Mouse (Mus musculus) myocyte (in vitro differentiated cells): Measurements from ENCODE around the gene Ccdc96. TPM values are rescaled to one million over a fixed set of nuclear protein-coding genes. Genes with fewer than 3 reads are reported as not detected.
A peak's percentile ranks its signal among the peaks of the same experiment; 100 is the strongest.

ENCODE experiments used
- H3K27me3 ChIP-seq: one replicate; pipeline ENCODE4 v1.6.1; 2011; ENCODE audit not compliant: control insufficient read depth, insufficient read depth, insufficient read length
- H3K36me3 ChIP-seq: one replicate; pipeline ENCODE4 v1.6.1; 2011; ENCODE audit not compliant: control insufficient read depth, insufficient read depth
- H3K4me2 ChIP-seq: one replicate; pipeline ENCODE4 v1.6.1; 2011; ENCODE audit warnings: low read depth, control low read depth
- H3K4me3 ChIP-seq: one replicate; pipeline ENCODE4 v1.5.1; 2011; ENCODE audit warnings: mild to moderate bottlenecking, control low read depth, moderate library complexity
- H3K79me2 ChIP-seq: one replicate; pipeline ENCODE4 v1.6.1; 2011; ENCODE audit not compliant: control insufficient read depth, insufficient read depth
- H3ac ChIP-seq: one replicate; pipeline ENCODE4 v1.6.1; 2011; ENCODE audit not compliant: control insufficient read depth, insufficient read length
- CEBPB ChIP-seq: IDR thresholded peaks from 2 replicates; pipeline ENCODE4 v1.6.1; 2011; ENCODE audit warnings: mild to moderate bottlenecking, moderate library complexity; ENCODE audit not compliant: poor library complexity, insufficient read depth, severe bottlenecking
- E2F4 ChIP-seq: IDR thresholded peaks from one replicate; pipeline ENCODE4 v1.6.1; 2011; ENCODE audit warnings: mild to moderate bottlenecking, control low read depth, moderate library complexity; ENCODE audit not compliant: insufficient read depth
- MAX ChIP-seq: IDR thresholded peaks from one replicate; pipeline ENCODE4 v1.6.1; 2011; ENCODE audit warnings: low read depth, mild to moderate bottlenecking, control low read depth
- MYOD1 ChIP-seq, 3 experiments: IDR thresholded peaks; one replicate each; pipeline ENCODE4 v1.6.1; 2011; ENCODE audit warnings: control low read depth in 2 of 3, low read depth in 2 of 3, mild to moderate bottlenecking in 2 of 3, moderate library complexity in 1 of 3; ENCODE audit not compliant: insufficient read length in 2 of 3, control insufficient read depth in 1 of 3
- MYOG ChIP-seq, 3 experiments: IDR thresholded peaks; one replicate each; pipeline ENCODE4 v1.6.1; 2011; ENCODE audit warnings: control low read depth in 2 of 3, low read depth in 2 of 3, mild to moderate bottlenecking in 2 of 3; ENCODE audit not compliant: insufficient read length in 2 of 3, control insufficient read depth in 1 of 3, insufficient read depth in 1 of 3
- POLR2A ChIP-seq: IDR thresholded peaks from one replicate; pipeline ENCODE4 v1.6.1; 2011; ENCODE audit warnings: low read depth, mild to moderate bottlenecking, control low read depth, moderate library complexity; ENCODE audit not compliant: insufficient read length
- POLR2AphosphoS2 ChIP-seq: IDR thresholded peaks from one replicate; pipeline ENCODE4 v1.6.1; 2011; ENCODE audit warnings: low read depth, control low read depth; ENCODE audit not compliant: insufficient read length
- REST ChIP-seq: IDR thresholded peaks from one replicate; pipeline ENCODE4 v1.6.1; 2011; ENCODE audit warnings: mild to moderate bottlenecking, control low read depth, moderate library complexity; ENCODE audit not compliant: insufficient read depth, insufficient read length
- SRF ChIP-seq: IDR thresholded peaks from one replicate; pipeline ENCODE4 v1.6.1; 2011; ENCODE audit warnings: low read depth; ENCODE audit not compliant: control insufficient read depth, insufficient read length
- TCF12 ChIP-seq: IDR thresholded peaks from one replicate; pipeline ENCODE4 v1.6.1; 2011; ENCODE audit warnings: mild to moderate bottlenecking, control low read depth; ENCODE audit not compliant: poor library complexity, insufficient read depth, severe bottlenecking
- TCF3 ChIP-seq: IDR thresholded peaks from one replicate; pipeline ENCODE4 v1.6.1; 2011; ENCODE audit warnings: low read depth, control low read depth; ENCODE audit not compliant: insufficient read length
- USF1 ChIP-seq: IDR thresholded peaks from one replicate; pipeline ENCODE4 v1.6.1; 2011; ENCODE audit warnings: low read depth, mild to moderate bottlenecking, control low read depth, moderate library complexity
- polyA plus RNA-seq: library from polyadenylated mRNA; unstranded; fragments of >200 nt; fragmentation: generic; extraction: Trizol; gene quantifications from one replicate; pipeline ENCODE4 v1.2.1, GENCODE M21; 2012; ENCODE audit warnings: missing spikeins

The Ccdc96 gene
- polyA plus RNA-seq, 1 experiment = 0.38 TPM

DNA sequence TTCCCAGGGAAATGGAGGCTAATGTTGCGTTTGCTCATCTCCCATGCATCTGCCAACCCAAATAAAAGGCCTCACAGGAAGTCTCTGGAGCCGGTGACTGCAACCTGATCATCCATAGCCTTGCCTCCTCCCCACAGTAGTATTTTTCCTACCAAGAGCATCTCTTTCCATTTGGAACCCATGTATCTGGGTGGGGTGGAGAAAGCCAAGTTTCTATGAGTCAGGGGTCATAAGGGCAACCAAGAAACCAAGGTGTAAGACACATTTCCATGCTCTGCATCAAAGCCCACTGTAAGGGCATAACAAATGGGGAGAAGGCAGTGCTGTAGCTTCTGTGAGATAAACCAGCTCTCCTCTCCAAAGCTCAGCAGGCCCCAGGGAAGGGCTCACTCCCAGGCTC is 23.2 kb upstream of the Ccdc96 start:
- H3K27me3 ChIP-seq = no peaks in the 10 kb centered on the region
- TF ChIP-seq SRF = no peak
- no peak for TF ChIP-seq MAX
- TF ChIP-seq CEBPB = no peak
- TF ChIP-seq E2F4 = no peak
- TF ChIP-seq MYOD1 (IDR thresholded peaks at IDR 0.05; ENCODE audit: control insufficient read depth in 1 of 3, insufficient read length in 2 of 3, low read depth in 2 of 3) = no peak
- no peak for TF ChIP-seq TCF12
- TF ChIP-seq TCF3 = no peak
- TF ChIP-seq MYOG (IDR thresholded peaks at IDR 0.05; ENCODE audit: control insufficient read depth in 1 of 3, insufficient read depth in 1 of 3, insufficient read length in 2 of 3, low read depth in 2 of 3) = no peak
- no peak for TF ChIP-seq POLR2A
- no peak for TF ChIP-seq POLR2AphosphoS2
- TF ChIP-seq USF1 = no peak

GRCm38 (mm10) chr5:36462810-36463209 is 21.6 kb upstream of the Ccdc96 start:
- no peak overlapping the region for H3ac ChIP-seq
- peaks cover 28% of the 10 kb centered on the region for H3K79me2 ChIP-seq
- no peaks in the 10 kb centered on the region for H3K27me3 ChIP-seq
- no peaks in the 10 kb centered on the region for H3K36me3 ChIP-seq
- H3K4me2 ChIP-seq = no peak overlapping the region
- no peak overlapping the region for H3K4me3 ChIP-seq
- TF ChIP-seq MYOG (IDR thresholded peaks at IDR 0.05; ENCODE audit: control insufficient read depth in 1 of 3, insufficient read depth in 1 of 3, insufficient read length in 2 of 3, low read depth in 2 of 3) (no peak), TCF3 (no peak), CEBPB (no peak), USF1 (no peak), REST (no peak), MAX (no peak), SRF (no peak), MYOD1 (IDR thresholded peaks at IDR 0.05; ENCODE audit: control insufficient read depth in 1 of 3, insufficient read length in 2 of 3, low read depth in 2 of 3) (no peak), TCF12 (no peak)

More for the DNA sequence above, 23.2 kb upstream of the Ccdc96 start:
- Histone ChIP-seq H3K36me3 (no peaks in the 10 kb centered on the region), H3ac (no peak overlapping the region), H3K4me3 (no peak overlapping the region), H3K4me2 (peak overlapping the region; percentile 20), H3K79me2 (peaks cover 12% of the 10 kb centered on the region)

GRCm38 (mm10) chr5:36463391-36463790 is 21.0 kb upstream of the Ccdc96 start:
- H3K27me3 ChIP-seq = no peaks in the 10 kb centered on the region
- H3K79me2 ChIP-seq = peaks cover 34% of the 10 kb centered on the region
- peak overlapping the region; percentile 84 for H3K4me2 ChIP-seq
- H3K4me3 ChIP-seq = no peak overlapping the region
- H3ac ChIP-seq = no peak overlapping the region
- TF ChIP-seq POLR2A (no peak), CEBPB (no peak), MAX (no peak), REST (no peak), E2F4 (no peak), POLR2AphosphoS2 (no peak), TCF12 (no peak), TCF3 (no peak)
- H3K36me3 ChIP-seq = no peaks in the 10 kb centered on the region

- Histone ChIP-seq H3K79me2 (peaks cover 41% of the 10 kb centered on the region), H3K4me2 (peak within 1 kb of the TSS; percentile 99), H3K36me3 (peaks cover 11% of the 10 kb centered on the region), H3ac (peak within 1 kb of the TSS; percentile 28), H3K4me3 (peak within 1 kb of the TSS; percentile 85), H3K27me3 (no peaks in the 10 kb centered on the region)
- peak; percentile 30 for TF ChIP-seq SRF
- TF ChIP-seq USF1 = no peak
- no peak for TF ChIP-seq REST
- peak; percentile 98 for TF ChIP-seq POLR2AphosphoS2
- TF ChIP-seq MYOG (IDR thresholded peaks at IDR 0.05; ENCODE audit: control insufficient read depth in 1 of 3, insufficient read depth in 1 of 3, insufficient read length in 2 of 3, low read depth in 2 of 3) = no peak
- TF ChIP-seq MYOD1 (IDR thresholded peaks at IDR 0.05; ENCODE audit: control insufficient read depth in 1 of 3, insufficient read length in 2 of 3, low read depth in 2 of 3) = peak in 1 of 3 experiments; percentile 1
- TF ChIP-seq TCF12 = no peak
- TF ChIP-seq POLR2A = peak; percentile 98
Measured at GRCm38 (mm10) chr5:36464709-36465661, 19.4 kb upstream of the Ccdc96 start, which contains the start of gene Grpel1. Gene Grpel1, plus strand, starts transcription at chr5:36464998.

GRCm38 (mm10) chr5:36465889-36466288 is 18.5 kb upstream of the Ccdc96 start:
- H3ac ChIP-seq = peak overlapping the region; percentile 28
- H3K27me3 ChIP-seq = no peaks in the 10 kb centered on the region
- peak overlapping the region; percentile 99 for H3K4me2 ChIP-seq
- peak overlapping the region; percentile 85 for H3K4me3 ChIP-seq
- H3K36me3 ChIP-seq = peaks cover 20% of the 10 kb centered on the region
- H3K79me2 ChIP-seq = peaks cover 41% of the 10 kb centered on the region
- TF ChIP-seq E2F4 (no peak), REST (no peak), MYOG (IDR thresholded peaks at IDR 0.05; ENCODE audit: control insufficient read depth in 1 of 3, insufficient read depth in 1 of 3, insufficient read length in 2 of 3, low read depth in 2 of 3) (no peak), USF1 (no peak), SRF (no peak), TCF3 (no peak), TCF12 (no peak), MAX (no peak), MYOD1 (IDR thresholded peaks at IDR 0.05; ENCODE audit: control insufficient read depth in 1 of 3, insufficient read length in 2 of 3, low read depth in 2 of 3) (no peak)
